Comparison of ENCODE assay signal across 11 mouse cellular contexts in genomic region chr1:153140747-153141228, GRCm38 (mm10). TPM values are rescaled to one million over a fixed set of nuclear protein-coding genes. Genes with fewer than 3 reads are reported as not detected.
DNase-seq lines count a peak whose midpoint lies in the region; ATAC-seq lines count a peak whose summit lies in the region.
"Had no signal": no experiment of that assay in that cellular context is flagged by ENCODE, and none has a peak within 500 bp of the region (broad histone marks: within the 10 kb centered on the region; RNA-seq: fewer than 3 reads in every experiment).

No protein-coding gene starts in this region.

- no peak overlapping the region for H3K4me3 ChIP-seq in kidney, embryonic 15.5 days (replicated peaks)
- H3K4me3 ChIP-seq in limb, embryonic 15.5 days, result no peak overlapping the region
- no peak overlapping the region for H3K4me3 ChIP-seq in forebrain, embryonic 11.5 days (ENCODE audit: low read depth, low read length)
- H3K4me3 ChIP-seq: hindbrain, embryonic 13.5 days had no signal

- peak overlapping the region; percentile 80 for H3K27ac ChIP-seq in kidney, embryonic 15.5 days
- H3K27ac ChIP-seq in limb, embryonic 15.5 days, result peak overlapping the region; percentile 14
- no peak overlapping the region for H3K27ac ChIP-seq in forebrain, embryonic 11.5 days (ENCODE audit: low read depth, low read length)
- H3K27ac ChIP-seq: hindbrain, embryonic 13.5 days had no signal

- H3K4me1 ChIP-seq in kidney, embryonic 15.5 days, result peaks cover 42% of the 10 kb centered on the region
- peaks cover 17% of the 10 kb centered on the region for H3K4me1 ChIP-seq in limb, embryonic 15.5 days
- H3K4me1 ChIP-seq in forebrain, embryonic 11.5 days (replicated peaks; ENCODE audit: control insufficient read depth, insufficient read depth, low read length), result no peaks in the 10 kb centered on the region

- WGBS in kidney, embryonic 15.5 days, result 9% methylated on average over 8 of the region's 8 CpGs
- 14% methylated on average over 8 of the region's 8 CpGs for WGBS in limb, embryonic 15.5 days
- WGBS in forebrain, embryonic 11.5 days, result 44% methylated on average over 8 of the region's 8 CpGs

- DNase-seq in kidney, postnatal 25 days, result no peak
- DNase-seq in embryo, embryonic 10.5 days (ENCODE audit: low spot score), result peak; percentile 36
- DNase-seq in thymus, postnatal 0 days (ENCODE audit: low spot score), result peak; percentile 92
- DNase-seq in forebrain, embryonic 11.5 days (ENCODE audit: low spot score), result no peak
- DNase-seq in frontal cortex, postnatal 25 days (ENCODE audit: low spot score in 2 of 2), result no peak
- DNase-seq in left cerebral cortex, adult 18-20 months (ENCODE audit: low spot score in 2 of 2), result no peak
- DNase-seq: right cerebral cortex, postnatal 14 days had no signal

- peaks cover 3% of the 10 kb centered on the region; the same call in 1 of the 2 replicates for H3K36me3 ChIP-seq in kidney, embryonic 15.5 days
- no peaks in the 10 kb centered on the region for H3K36me3 ChIP-seq in limb, embryonic 15.5 days
- H3K36me3 ChIP-seq in forebrain, embryonic 11.5 days (ENCODE audit: control insufficient read depth, insufficient read depth, low read length), result no peaks in the 10 kb centered on the region
- H3K36me3 ChIP-seq: hindbrain, embryonic 13.5 days had no signal

- peak overlapping the region; percentile 21; the same call in 1 of the 2 replicates for H3K4me2 ChIP-seq in kidney, embryonic 15.5 days
- no peak overlapping the region for H3K4me2 ChIP-seq in limb, embryonic 15.5 days
- no peak overlapping the region for H3K4me2 ChIP-seq in forebrain, embryonic 11.5 days (ENCODE audit: low read depth, low read length, severe bottlenecking)
- H3K4me2 ChIP-seq: hindbrain, embryonic 13.5 days had no signal

- ATAC-seq in kidney, embryonic 15.5 days (replicated peaks; ENCODE audit: low FRiP score), result peak; percentile 75
- no peak for ATAC-seq in limb, embryonic 15.5 days (ENCODE audit: insufficient number of reproducible peaks, low FRiP score, low TSS enrichment, low read depth)
- no peak for ATAC-seq in forebrain, embryonic 11.5 days (replicated peaks; ENCODE audit: low FRiP score)

- no peaks in the 10 kb centered on the region for H3K27me3 ChIP-seq in kidney, embryonic 15.5 days
- no peaks in the 10 kb centered on the region for H3K27me3 ChIP-seq in limb, embryonic 15.5 days
- H3K27me3 ChIP-seq in forebrain, embryonic 11.5 days (ENCODE audit: control insufficient read depth, insufficient read depth, low read length), result no peaks in the 10 kb centered on the region
- H3K27me3 ChIP-seq: hindbrain, embryonic 13.5 days had no signal

- H3K9ac ChIP-seq in kidney, embryonic 15.5 days, result 0 out of 2 replicates have a peak overlapping the region, but pooled peaks have one; percentile 21
- H3K9ac ChIP-seq in limb, embryonic 15.5 days, result no peak overlapping the region
- no peak overlapping the region for H3K9ac ChIP-seq in forebrain, embryonic 11.5 days (ENCODE audit: low read length)
- H3K9ac ChIP-seq: hindbrain, embryonic 13.5 days had no signal

- H3K9me3 ChIP-seq in kidney, embryonic 15.5 days (replicated peaks), result no peaks in the 10 kb centered on the region
- H3K9me3 ChIP-seq in limb, embryonic 15.5 days, result no peaks in the 10 kb centered on the region
- H3K9me3 ChIP-seq in forebrain, embryonic 11.5 days (ENCODE audit: control insufficient read depth, low read length), result no peaks in the 10 kb centered on the region
- H3K9me3 ChIP-seq: hindbrain, embryonic 13.5 days had no signal

RNA-seq across cellular contexts. Expression of gene Lamc2, which starts 45.5 kb away (rescaled TPM):
- 42.3 and 43.8 TPM in 2 replicates for polyA plus RNA-seq in kidney, embryonic 15.5 days (2015; fragmentation: Nextera tagmentation; extraction: Ambion mirVana)
- polyA plus RNA-seq in limb, embryonic 15.5 days (2015; fragmentation: Nextera tagmentation; extraction: Ambion mirVana), result 12.1 and 12.2 TPM in 2 replicates
- polyA plus RNA-seq in thymus, postnatal 0 days (2015; fragmentation: Nextera tagmentation; extraction: Ambion mirVana), result 12.2 and 14.7 TPM in 2 replicates
- polyA plus RNA-seq in forebrain, embryonic 11.5 days (2014; fragmentation: Nextera tagmentation; extraction: Ambion mirVana), result 0.48 and 0.55 TPM in 2 replicates
- 10 to 100 TPM; 11.2 TPM for total RNA-seq in left cerebral cortex, adult 18-20 months (2021)
- total RNA-seq: megakaryocyte, adult 5-6 weeks had no signal

Comparison
In these comparisons a context has a peak if more than half of its experiments do, and no peak if none do; other contexts are left out.
1. DNase-seq: peak in embryo, embryonic 10.5 days (single experiment) and thymus, postnatal 0 days (single experiment); none in kidney, postnatal 25 days (0 of 2), forebrain, embryonic 11.5 days (single experiment), frontal cortex, postnatal 25 days (0 of 2) and left cerebral cortex, adult 18-20 months (0 of 2).